Mouse (Mus musculus): ENCODE measurements around the gene Acot11. TPM values are rescaled to one million over a fixed set of nuclear protein-coding genes. Genes with fewer than 3 reads are reported as not detected.

The Acot11 gene
- polyA plus RNA-seq, 1 experiment from 2014 or later = 6.1 TPM

DNA sequence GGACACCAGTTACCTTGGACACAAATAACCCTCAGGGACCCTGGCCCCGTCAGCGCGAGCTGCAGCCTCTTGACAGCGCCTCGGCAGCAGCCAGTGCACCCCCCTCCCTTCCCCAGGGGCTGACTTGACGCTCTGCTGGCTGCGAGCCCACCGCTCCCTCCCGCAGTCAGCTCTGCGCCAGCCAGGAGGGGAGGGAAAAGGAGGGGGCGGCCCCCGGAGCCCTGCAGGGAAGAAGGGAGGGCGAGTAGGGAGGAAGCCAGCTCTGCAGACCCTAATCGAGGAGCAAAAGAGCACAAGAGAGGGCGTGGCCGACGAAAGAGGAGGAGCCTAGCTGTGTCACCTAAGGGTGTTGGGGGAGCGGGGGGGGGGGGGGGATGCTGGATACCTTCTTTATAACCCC lies 33.2 kb upstream of the Acot11 start:
- Histone ChIP-seq H3K4me2 (peak overlapping the region; percentile 100), H3K9ac (peak overlapping the region; percentile 43; the same call in 1 of the 2 replicates), H3K36me3 (no peaks in the 10 kb centered on the region), H3K27me3 (no peaks in the 10 kb centered on the region), H3K4me3 (peak overlapping the region; percentile 34), H3K4me1 (replicated peaks) (peaks cover 32% of the 10 kb centered on the region), H3K27ac (peak overlapping the region; percentile 98), H3K9me3 (replicated peaks) (no peaks in the 10 kb centered on the region)
- peak; percentile 56 for ATAC-seq (replicated peaks; ENCODE audit: insufficient number of reproducible peaks, insufficient read depth, low FRiP score, low read depth)
- 1% methylated on average over 18 of the region's 18 CpGs for WGBS

DNA sequence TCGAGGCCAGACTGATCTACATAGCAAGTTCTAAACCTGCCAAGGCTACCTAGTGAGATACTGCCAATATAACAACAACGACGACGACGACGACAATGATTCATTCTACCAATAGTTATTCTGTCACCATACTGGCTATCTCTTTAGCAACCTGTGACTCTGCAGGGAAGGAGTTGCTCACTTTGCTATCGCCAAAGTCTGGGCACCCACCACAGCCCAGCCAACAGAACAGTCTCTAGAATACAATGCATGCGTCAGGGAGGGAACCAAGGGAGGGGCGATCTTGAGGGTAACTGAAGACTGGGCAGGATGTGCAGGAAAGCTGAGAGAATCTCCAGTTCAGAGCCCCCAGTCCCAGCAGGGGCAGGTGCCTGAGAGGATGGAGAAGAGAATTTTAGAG lies 32.6 kb upstream of the Acot11 start:
- no peak for ATAC-seq (replicated peaks; ENCODE audit: insufficient number of reproducible peaks, insufficient read depth, low FRiP score, low read depth)
- H3K4me1 ChIP-seq (replicated peaks) = peaks cover 32% of the 10 kb centered on the region
- H3K4me2 ChIP-seq = peak overlapping the region; percentile 100
- peak overlapping the region; percentile 43; the same call in 1 of the 2 replicates for H3K9ac ChIP-seq
- H3K27ac ChIP-seq = peak overlapping the region; percentile 98; the same call in 1 of the 2 replicates
- peak overlapping the region; percentile 34 for H3K4me3 ChIP-seq
- WGBS = 10% methylated on average over 9 of the region's 9 CpGs
- H3K9me3 ChIP-seq (replicated peaks) = no peaks in the 10 kb centered on the region
- H3K36me3 ChIP-seq = no peaks in the 10 kb centered on the region
- H3K27me3 ChIP-seq = no peaks in the 10 kb centered on the region

DNA sequence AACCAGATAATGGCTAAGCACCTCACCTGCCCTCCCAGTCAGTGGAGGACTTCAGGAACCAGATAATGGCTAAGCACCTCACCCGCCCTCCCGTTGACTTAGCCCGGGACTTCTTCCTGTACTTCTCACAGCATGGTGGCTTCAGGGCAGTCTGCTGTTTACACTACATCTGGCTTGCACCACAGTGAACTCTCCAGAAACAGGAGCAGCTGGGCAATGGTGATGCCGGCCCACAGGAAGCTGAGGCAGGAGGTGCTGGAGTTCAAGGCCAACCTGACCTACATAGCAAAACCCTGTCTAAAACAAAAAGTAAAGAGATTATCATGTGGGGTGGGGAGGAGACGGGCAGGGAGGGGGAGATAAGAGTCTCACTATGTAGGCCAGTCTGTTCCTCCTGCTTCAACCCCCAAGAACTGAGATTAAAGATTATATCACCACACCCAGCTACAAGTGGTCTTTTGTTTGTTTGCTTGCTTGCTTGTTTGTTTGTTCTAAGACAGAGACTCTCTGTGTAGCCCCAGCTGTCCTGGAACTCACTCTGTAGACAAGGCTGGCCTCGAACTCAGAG lies 25.8 kb upstream of the Acot11 start:
- ATAC-seq (replicated peaks; ENCODE audit: insufficient number of reproducible peaks, insufficient read depth, low FRiP score, low read depth) = no peak
- Histone ChIP-seq H3K4me3 (no peak overlapping the region), H3K9ac (no peak overlapping the region), H3K36me3 (no peaks in the 10 kb centered on the region), H3K4me1 (replicated peaks) (peaks cover 17% of the 10 kb centered on the region), H3K27me3 (no peaks in the 10 kb centered on the region), H3K27ac (no peak overlapping the region), H3K9me3 (replicated peaks) (no peaks in the 10 kb centered on the region), H3K4me2 (no peak overlapping the region)
- 57% methylated on average over 6 of the region's 6 CpGs for WGBS

DNA sequence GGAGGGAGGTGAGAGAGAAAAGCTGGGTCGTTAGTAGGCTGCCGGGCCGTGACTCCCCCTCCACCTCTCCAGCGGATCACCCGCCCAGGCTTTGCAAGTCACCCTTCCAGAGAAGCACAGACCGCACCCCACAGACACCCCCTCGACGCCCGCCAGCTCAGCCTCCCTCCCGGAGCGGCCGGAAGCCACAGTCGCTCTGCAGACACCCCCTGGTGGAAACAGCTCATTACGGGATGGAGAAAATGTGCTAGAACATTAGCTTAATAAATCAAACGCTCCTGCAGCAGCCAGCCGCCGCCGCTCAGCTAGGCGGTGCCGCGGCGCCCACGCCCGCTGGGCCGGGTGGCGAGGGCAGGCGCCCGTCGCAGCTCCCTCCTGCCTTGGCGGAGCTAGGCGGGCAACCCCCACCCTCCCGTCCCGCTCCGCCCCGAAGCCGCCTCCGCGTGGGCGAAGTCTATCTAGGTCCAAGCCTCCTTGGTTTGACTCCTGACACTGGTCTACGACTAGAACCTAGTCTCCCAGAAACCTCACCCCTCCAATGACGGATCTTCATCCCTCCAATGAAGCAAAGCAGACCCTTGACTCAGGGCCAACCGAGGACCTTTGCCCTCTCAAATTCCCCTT lies 23.1 kb upstream of the Acot11 start:
- ATAC-seq (replicated peaks; ENCODE audit: insufficient number of reproducible peaks, insufficient read depth, low FRiP score, low read depth) = peak; percentile 78
- Histone ChIP-seq H3K9ac (peak overlapping the region; percentile 50), H3K4me3 (peak overlapping the region; percentile 52), H3K4me1 (replicated peaks) (peaks cover 17% of the 10 kb centered on the region), H3K9me3 (replicated peaks) (no peaks in the 10 kb centered on the region), H3K4me2 (peak overlapping the region; percentile 89), H3K27ac (peak overlapping the region; percentile 46), H3K27me3 (no peaks in the 10 kb centered on the region), H3K36me3 (no peaks in the 10 kb centered on the region)
- WGBS = under 1% methylated on average over 33 of the region's 42 CpGs

DNA sequence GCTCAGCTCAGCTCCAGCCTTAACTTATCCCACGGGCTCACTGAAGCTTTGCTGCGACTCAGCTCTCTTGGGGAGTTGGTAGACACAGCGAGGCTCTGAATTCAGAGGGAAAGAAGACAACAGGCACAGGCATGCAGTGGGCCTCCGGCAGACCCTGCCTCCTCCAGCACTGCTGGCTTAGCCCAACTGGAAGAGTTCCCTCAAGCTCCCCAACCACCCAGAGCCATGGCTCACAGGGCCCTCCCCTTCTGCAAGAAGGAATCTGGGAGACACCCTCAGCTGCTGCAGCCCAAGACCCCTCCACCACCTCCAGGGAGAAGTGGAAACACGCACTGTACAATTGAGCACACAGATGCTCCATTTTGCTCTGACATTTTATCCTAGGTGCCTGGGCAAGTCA lies 20.4 kb upstream of the Acot11 start:
- Histone ChIP-seq H3K27ac (no peak overlapping the region), H3K4me1 (replicated peaks) (peaks cover 17% of the 10 kb centered on the region), H3K36me3 (no peaks in the 10 kb centered on the region), H3K4me3 (no peak overlapping the region), H3K4me2 (no peak overlapping the region), H3K9ac (no peak overlapping the region), H3K27me3 (no peaks in the 10 kb centered on the region), H3K9me3 (replicated peaks) (no peaks in the 10 kb centered on the region)
- ATAC-seq (replicated peaks; ENCODE audit: insufficient number of reproducible peaks, insufficient read depth, low FRiP score, low read depth) = no peak
- WGBS = 54% methylated on average over 5 of the region's 5 CpGs

DNA sequence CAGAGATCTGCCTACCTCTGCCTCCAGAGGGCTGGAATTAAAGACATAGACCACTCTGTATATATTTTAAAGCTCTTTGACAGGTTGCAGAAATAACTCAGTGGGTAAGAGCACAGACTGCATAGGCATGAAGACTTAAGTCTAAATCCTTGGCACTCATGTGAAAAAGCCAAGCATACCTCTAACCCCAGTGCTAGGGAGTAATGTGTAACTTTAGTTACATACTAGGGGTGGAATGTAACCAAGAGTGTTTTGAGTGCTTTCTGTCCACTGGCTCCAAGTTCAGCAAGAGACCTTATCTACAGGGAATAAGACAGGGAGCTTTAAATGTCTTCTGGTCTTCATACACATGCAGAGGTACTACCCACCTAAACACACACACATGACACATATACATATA lies 14.6 kb upstream of the Acot11 start:
- ATAC-seq (replicated peaks; ENCODE audit: insufficient number of reproducible peaks, insufficient read depth, low FRiP score, low read depth) = no peak
- Histone ChIP-seq H3K4me1 (replicated peaks) (no peaks in the 10 kb centered on the region), H3K4me3 (no peak overlapping the region), H3K27me3 (no peaks in the 10 kb centered on the region), H3K9me3 (replicated peaks) (no peaks in the 10 kb centered on the region), H3K36me3 (no peaks in the 10 kb centered on the region), H3K9ac (no peak overlapping the region), H3K27ac (no peak overlapping the region), H3K4me2 (no peak overlapping the region)

DNA sequence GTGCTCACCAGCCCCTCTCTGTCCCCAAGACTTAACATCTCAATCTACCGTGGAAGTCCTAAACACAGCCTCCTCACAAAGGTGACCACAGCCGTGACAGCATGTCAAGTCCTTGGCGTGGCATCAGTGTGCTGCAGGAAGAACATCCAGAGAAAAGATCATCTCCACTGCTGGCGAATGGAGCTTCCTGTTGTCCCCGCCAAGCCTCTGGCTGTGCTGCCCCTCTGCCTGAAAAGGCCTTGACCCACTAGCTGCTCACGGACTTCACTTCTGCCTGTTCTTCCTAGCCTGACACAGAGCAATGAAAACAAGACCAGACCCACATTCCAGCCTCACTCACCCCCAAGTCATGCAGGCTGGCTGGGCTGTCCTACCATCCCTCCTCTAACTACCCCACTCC lies 13.5 kb upstream of the Acot11 start:
- H3K9ac ChIP-seq = no peak overlapping the region
- no peaks in the 10 kb centered on the region for H3K27me3 ChIP-seq
- H3K36me3 ChIP-seq = no peaks in the 10 kb centered on the region
- H3K4me1 ChIP-seq (replicated peaks) = no peaks in the 10 kb centered on the region
- no peak overlapping the region for H3K4me3 ChIP-seq
- H3K27ac ChIP-seq = no peak overlapping the region
- no peak for ATAC-seq (replicated peaks; ENCODE audit: insufficient number of reproducible peaks, insufficient read depth, low FRiP score, low read depth)
- no peaks in the 10 kb centered on the region for H3K9me3 ChIP-seq (replicated peaks)
- 65% methylated on average over 6 of the region's 6 CpGs for WGBS
- no peak overlapping the region for H3K4me2 ChIP-seq

DNA sequence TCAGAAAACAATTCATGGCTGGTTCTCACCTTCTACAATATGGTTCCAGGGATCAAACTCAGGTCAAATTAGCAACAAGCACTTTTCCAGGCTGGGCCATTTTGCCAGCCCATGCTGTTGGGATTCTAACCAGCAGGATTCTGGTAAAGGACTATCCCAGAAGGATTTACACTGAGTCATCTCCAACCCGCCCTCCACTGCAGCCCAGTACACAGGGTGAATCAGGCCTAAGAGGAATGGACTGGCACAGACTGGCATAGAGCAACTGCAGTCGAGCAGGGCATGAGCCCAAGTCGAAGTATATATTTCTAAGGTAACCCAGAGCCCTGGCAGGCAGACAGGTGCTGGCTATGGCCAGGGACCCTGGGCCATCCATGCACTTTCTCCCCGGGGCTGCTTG lies 12.2 kb upstream of the Acot11 start:
- Histone ChIP-seq H3K4me2 (no peak overlapping the region), H3K4me1 (replicated peaks) (no peaks in the 10 kb centered on the region), H3K9ac (no peak overlapping the region), H3K27me3 (no peaks in the 10 kb centered on the region), H3K36me3 (no peaks in the 10 kb centered on the region), H3K4me3 (no peak overlapping the region), H3K9me3 (replicated peaks) (no peaks in the 10 kb centered on the region), H3K27ac (no peak overlapping the region)
- no peak for ATAC-seq (replicated peaks; ENCODE audit: insufficient number of reproducible peaks, insufficient read depth, low FRiP score, low read depth)
- WGBS = 76% methylated on average over 4 of the region's 4 CpGs

DNA sequence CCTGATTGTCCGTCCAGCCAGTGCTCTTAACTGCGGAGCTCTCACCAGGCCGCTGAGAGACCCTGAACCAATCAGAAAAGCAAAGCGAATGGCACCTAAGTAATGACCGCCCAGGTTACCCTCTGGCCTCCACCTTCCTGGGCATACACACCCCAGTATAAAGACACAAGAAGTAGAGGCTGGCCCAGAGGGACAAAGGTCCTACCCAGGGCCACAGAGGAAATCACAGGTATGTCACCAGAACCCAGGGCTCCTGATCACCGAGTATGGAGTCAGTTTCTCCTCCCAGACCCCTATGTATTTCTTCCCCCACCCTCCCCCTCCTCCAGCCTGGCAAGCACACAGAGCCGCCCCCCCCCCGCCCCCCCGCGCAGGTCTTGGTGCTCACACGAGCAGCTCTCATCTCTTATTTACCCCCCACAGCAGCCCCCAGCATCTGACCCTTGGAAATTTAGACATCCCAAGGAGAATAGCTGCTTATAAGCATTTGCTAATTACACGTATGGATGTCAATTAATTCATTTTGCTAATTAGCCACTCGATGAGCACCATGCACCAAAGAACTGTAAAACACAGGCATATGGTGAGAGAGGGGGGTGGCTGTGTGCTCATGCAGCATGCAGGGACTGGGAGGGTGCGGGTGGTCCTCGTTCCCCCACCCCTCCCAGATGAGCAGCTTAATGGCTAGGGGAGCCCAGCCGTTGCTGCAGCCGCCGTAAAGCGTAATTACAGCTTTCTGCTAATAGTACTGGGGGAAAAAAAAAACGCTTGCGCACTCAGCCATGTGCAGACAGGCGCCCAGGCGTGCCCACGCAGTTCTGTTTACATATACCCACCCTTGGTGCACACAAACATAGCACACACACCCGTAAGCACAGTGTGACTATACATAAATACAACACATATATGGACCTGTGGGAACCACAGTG lies 10.9 kb upstream of the Acot11 start:
- no peak for ATAC-seq (replicated peaks; ENCODE audit: insufficient number of reproducible peaks, insufficient read depth, low FRiP score, low read depth)
- Histone ChIP-seq H3K27ac (no peak overlapping the region), H3K9me3 (replicated peaks) (no peaks in the 10 kb centered on the region), H3K9ac (no peak overlapping the region), H3K27me3 (no peaks in the 10 kb centered on the region), H3K4me1 (replicated peaks) (no peaks in the 10 kb centered on the region), H3K4me3 (no peak overlapping the region), H3K4me2 (no peak overlapping the region), H3K36me3 (no peaks in the 10 kb centered on the region)
- 72% methylated on average over 25 of the region's 25 CpGs for WGBS

DNA sequence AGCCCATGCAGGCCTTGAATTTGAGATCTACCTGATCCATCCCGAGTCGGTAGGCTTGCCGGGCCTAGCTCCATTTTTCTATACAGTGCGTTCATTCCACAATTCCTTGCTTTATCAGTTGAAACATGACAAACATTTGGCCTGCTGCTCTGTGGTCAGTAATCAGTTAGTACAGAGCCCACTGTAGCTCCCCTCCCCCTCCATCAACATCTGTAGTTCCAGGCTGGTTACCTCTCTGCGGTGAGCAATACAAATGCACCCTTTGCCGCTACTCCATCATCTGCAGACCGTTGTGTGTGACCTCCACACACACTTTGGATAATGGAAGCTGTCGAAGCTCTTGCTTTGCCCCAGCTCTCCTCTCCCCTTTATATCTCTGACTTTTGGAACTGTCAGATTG lies 6.4 kb upstream of the Acot11 start:
- ATAC-seq (replicated peaks; ENCODE audit: insufficient number of reproducible peaks, insufficient read depth, low FRiP score, low read depth) = no peak
- no peaks in the 10 kb centered on the region for H3K27me3 ChIP-seq
- H3K36me3 ChIP-seq = no peaks in the 10 kb centered on the region
- no peak overlapping the region for H3K27ac ChIP-seq
- no peaks in the 10 kb centered on the region for H3K9me3 ChIP-seq (replicated peaks)
- H3K4me2 ChIP-seq = no peak overlapping the region
- no peaks in the 10 kb centered on the region for H3K4me1 ChIP-seq (replicated peaks)
- H3K9ac ChIP-seq = no peak overlapping the region
- no peak overlapping the region for H3K4me3 ChIP-seq
- WGBS = 84% methylated on average over 8 of the region's 8 CpGs

DNA sequence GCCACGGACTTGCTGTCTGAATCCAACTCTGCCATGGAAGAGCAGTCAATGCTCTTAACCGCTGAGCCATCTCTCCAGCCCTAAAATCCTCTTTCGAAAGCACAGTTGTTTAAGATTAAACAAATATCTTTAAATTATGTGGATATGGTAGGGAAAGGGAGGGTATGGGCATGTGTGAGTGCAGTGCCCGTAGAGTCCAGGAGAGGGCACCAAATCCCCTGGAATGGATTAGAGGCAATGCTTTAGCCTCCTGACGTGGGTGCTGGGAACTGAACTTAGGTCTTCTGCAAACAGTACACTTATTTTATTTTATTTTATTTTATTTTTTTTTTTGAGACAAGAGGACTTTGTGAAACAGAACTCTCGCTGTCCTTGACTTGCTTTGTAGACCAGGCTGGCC lies 5.2 kb upstream of the Acot11 start:
- no peaks in the 10 kb centered on the region for H3K36me3 ChIP-seq
- no peak overlapping the region for H3K4me3 ChIP-seq
- H3K4me2 ChIP-seq = no peak overlapping the region
- H3K27me3 ChIP-seq = no peaks in the 10 kb centered on the region
- no peak for ATAC-seq (replicated peaks; ENCODE audit: insufficient number of reproducible peaks, insufficient read depth, low FRiP score, low read depth)
- H3K9me3 ChIP-seq (replicated peaks) = no peaks in the 10 kb centered on the region
- 84% methylated on average over 6 of the region's 6 CpGs for WGBS
- H3K9ac ChIP-seq = no peak overlapping the region
- H3K4me1 ChIP-seq (replicated peaks) = peaks cover under 1% of the 10 kb centered on the region
- H3K27ac ChIP-seq = no peak overlapping the region
